Mouse (Mus musculus) heart, adult 2 months (tissue): ENCODE measurements around the gene H2afv. TPM values are rescaled to one million over a fixed set of nuclear protein-coding genes. Genes with fewer than 3 reads are reported as not detected.
"Not testable (repeated sequence)": the region's sequence is repeated elsewhere in the genome, so short reads cannot be mapped to it uniquely, and the experiment has no call there.

Source experiments
- DNase-seq, 2 experiments: peaks; one replicate each; pipeline ENCODE4 v3.0.0; 2021
- H3K27ac ChIP-seq: fragments of 200-600 bp; 2 replicates; pipeline ENCODE4 v1.8.1; 2022
- H3K27me3 ChIP-seq: fragments of 200-500 bp; 2 replicates; pipeline ENCODE4 v1.6.1; 2012; ENCODE audit warnings: mild to moderate bottlenecking, low read length, inconsistent platforms, mixed read lengths; ENCODE audit not compliant: control insufficient read depth, insufficient read depth
- H3K36me3 ChIP-seq: fragments of 200-500 bp; 2 replicates; pipeline ENCODE4 v1.6.1; 2012; ENCODE audit warnings: low read length, inconsistent platforms; ENCODE audit not compliant: control insufficient read depth, insufficient read depth
- H3K4me1 ChIP-seq: fragments of 200-500 bp; 2 replicates; pipeline ENCODE4 v1.6.1; 2011; ENCODE audit warnings: low read length; ENCODE audit not compliant: control insufficient read depth, insufficient read depth
- H3K4me3 ChIP-seq: fragments of 200-600 bp; 2 replicates; pipeline ENCODE4 v1.8.1; 2022
- H3K79me2 ChIP-seq: fragments of 200-500 bp; replicated peaks from 2 replicates; pipeline ENCODE4 v1.6.1; 2012; ENCODE audit warnings: mild to moderate bottlenecking, inconsistent platforms, low read length, moderate library complexity, mixed read lengths; ENCODE audit not compliant: control insufficient read depth, insufficient read depth
- H3K9ac ChIP-seq: fragments of 200-500 bp; 2 replicates; pipeline ENCODE4 v1.6.1; 2012; ENCODE audit warnings: low read depth, mild to moderate bottlenecking, control low read depth, inconsistent platforms, low read length, mixed read lengths
- CTCF ChIP-seq: fragments of 200-600 bp; IDR thresholded peaks from 2 replicates; pipeline ENCODE4 v1.8.1; 2022; ENCODE audit warnings: antibody characterized with exemption, mild to moderate bottlenecking, moderate library complexity
- EP300 ChIP-seq: fragments of 200-500 bp; IDR thresholded peaks from 2 replicates; pipeline ENCODE4 v1.6.1; 2011; ENCODE audit warnings: low read depth, low read length, control low read depth; ENCODE audit not compliant: insufficient read depth
- POLR2A ChIP-seq: fragments of 200-500 bp; IDR thresholded peaks from 2 replicates; pipeline ENCODE4 v1.6.1; 2011; ENCODE audit warnings: mild to moderate bottlenecking, low read depth, low read length, control low read depth; ENCODE audit not compliant: insufficient read depth
- WGBS: fragments of 180-500 bp; shearing (Covaris S2); methylation state at CpG from one replicate; pipeline ENCODE4 v1.1.7; 2018; 5-methylcytosine and 5-hydroxymethylcytosine counted together
- intact Hi-C: fragments of 180-260 bp; cut with DNase I; formaldehyde crosslinking; loops from one replicate; pipeline ENCODE4 v1.15.1; 2025
- polyA plus RNA-seq: library from polyadenylated mRNA; depleted of rRNA; stranded (reverse); fragments of >200 nt; gene quantifications from 2 replicates; pipeline ENCODE4 v1.2.3, GENCODE M21; 2012
- total RNA-seq, 2 experiments: library from RNA; stranded (reverse); gene quantifications; 2 replicates each; pipeline ENCODE4 v1.2.3; 2021

The H2afv gene
- total and polyA plus RNA-seq, 3 experiments, result 46.3 to 80.8 (median 75.8) TPM

- H3K36me3 ChIP-seq, result no peaks in the 10 kb centered on the region
- intact Hi-C loops, result no loop called here
- 94% methylated on average over 7 of the region's 7 CpGs for WGBS
- H3K4me3 ChIP-seq, result no peak overlapping the region
- no peaks in the 10 kb centered on the region for H3K79me2 ChIP-seq
- H3K27ac ChIP-seq, result no peak overlapping the region
- H3K4me1 ChIP-seq, result no peaks in the 10 kb centered on the region
- no peak overlapping the region for H3K9ac ChIP-seq
- no peak for DNase-seq
- no peaks in the 10 kb centered on the region for H3K27me3 ChIP-seq
- TF ChIP-seq POLR2A (no peak), EP300 (no peak), CTCF (no peak)
Observed at GRCm38 (mm10) chr11:6430186-6430585, 14.1 kb downstream of the H2afv start.

- Histone ChIP-seq H3K27me3 (no peaks in the 10 kb centered on the region), H3K36me3 (peaks cover 32% of the 10 kb centered on the region), H3K4me3 (no peak overlapping the region), H3K4me1 (peaks cover 4% of the 10 kb centered on the region), H3K27ac (no peak overlapping the region), H3K79me2 (no peaks in the 10 kb centered on the region), H3K9ac (no peak overlapping the region)
- WGBS, result 78% methylated on average over 2 of the region's 2 CpGs
- intact Hi-C loops, result no loop called here
- no peak for TF ChIP-seq CTCF
- TF ChIP-seq EP300, result no peak
- no peak for TF ChIP-seq POLR2A
- DNase-seq, result no peak
Observed at GRCm38 (mm10) chr11:6420722-6421350, 23.4 kb downstream of the H2afv start.

- Histone ChIP-seq H3K27me3 (no peaks in the 10 kb centered on the region), H3K4me3 (no peak overlapping the region), H3K27ac (no peak overlapping the region), H3K79me2 (no peaks in the 10 kb centered on the region), H3K9ac (no peak overlapping the region), H3K36me3 (peaks cover 32% of the 10 kb centered on the region), H3K4me1 (peaks cover 4% of the 10 kb centered on the region)
- TF ChIP-seq POLR2A (peak; percentile 14; the same call in 1 of the 2 replicates), EP300 (no peak)
- no peak for DNase-seq
- intact Hi-C loops, result no loop called here
- 14% methylated on average over 1 of the region's 1 CpGs for WGBS
Observed at GRCm38 (mm10) chr11:6420283-6420703, 23.9 kb downstream of the H2afv start.

- peaks cover 32% of the 10 kb centered on the region for H3K36me3 ChIP-seq
- H3K27me3 ChIP-seq, H3K9ac ChIP-seq, H3K4me3 ChIP-seq, DNase-seq, H3K79me2 ChIP-seq, intact Hi-C loops, H3K27ac ChIP-seq, H3K4me1 ChIP-seq: not testable (repeated sequence)
- 48% methylated on average over 4 of the region's 4 CpGs for WGBS
Observed at GRCm38 (mm10) chr11:6419156-6419555, 25.1 kb downstream of the H2afv start.

- no peak for DNase-seq
- no peak overlapping the region for H3K27ac ChIP-seq
- WGBS, result 71% methylated on average over 5 of the region's 5 CpGs
- H3K4me3 ChIP-seq, result no peak overlapping the region
- no peaks in the 10 kb centered on the region for H3K79me2 ChIP-seq
- intact Hi-C loops, result no loop called here
- H3K4me1 ChIP-seq, result peaks cover 5% of the 10 kb centered on the region
- no peak overlapping the region for H3K9ac ChIP-seq
- no peaks in the 10 kb centered on the region for H3K27me3 ChIP-seq
- H3K36me3 ChIP-seq, result peaks cover 32% of the 10 kb centered on the region
- TF ChIP-seq CTCF, result no peak
- no peak for TF ChIP-seq EP300
- no peak for TF ChIP-seq POLR2A
Observed at GRCm38 (mm10) chr11:6418751-6419150, 25.5 kb downstream of the H2afv start.

GRCm38 (mm10) chr11:6417490-6417889 is 26.8 kb downstream of the H2afv start:
- intact Hi-C loops, result loop anchor here (2.0 kb wide), 1 partner anchor 27 kb away; the partner anchor contains the start of gene H2afv
- Histone ChIP-seq H3K27ac (no peak overlapping the region), H3K4me3 (peak overlapping the region; percentile 84), H3K9ac (no peak overlapping the region), H3K27me3 (no peaks in the 10 kb centered on the region), H3K79me2 (no peaks in the 10 kb centered on the region), H3K4me1 (peaks cover 5% of the 10 kb centered on the region), H3K36me3 (peaks cover 32% of the 10 kb centered on the region)
- DNase-seq, result no peak
- TF ChIP-seq EP300 (no peak), POLR2A (no peak), CTCF (no peak)

GRCm38 (mm10) chr11:6417069-6417468 is 27.2 kb downstream of the H2afv start:
- Histone ChIP-seq H3K4me3 (peak overlapping the region; percentile 84), H3K27ac (peak overlapping the region; percentile 96; the same call in 1 of the 2 replicates), H3K27me3 (no peaks in the 10 kb centered on the region), H3K9ac (no peak overlapping the region), H3K79me2 (no peaks in the 10 kb centered on the region), H3K36me3 (peaks cover 32% of the 10 kb centered on the region), H3K4me1 (peaks cover 5% of the 10 kb centered on the region)
- WGBS, result 34% methylated on average over 2 of the region's 2 CpGs
- no peak for DNase-seq
- TF ChIP-seq EP300 (no peak), CTCF (no peak), POLR2A (no peak)
- intact Hi-C loops, result loop anchor here (2.0 kb wide), 1 partner anchor 28 kb away; the partner anchor contains the start of gene H2afv
